Mouse (Mus musculus): ENCODE results near the gene Cfap126. TPM values are rescaled to one million over a fixed set of nuclear protein-coding genes. Genes with fewer than 3 reads are reported as not detected.

Gene Cfap126
- 1.4 and 1.5 TPM in 2 replicates for polyA plus RNA-seq (2015; fragmentation: Nextera tagmentation; extraction: Ambion mirVana)

DNA sequence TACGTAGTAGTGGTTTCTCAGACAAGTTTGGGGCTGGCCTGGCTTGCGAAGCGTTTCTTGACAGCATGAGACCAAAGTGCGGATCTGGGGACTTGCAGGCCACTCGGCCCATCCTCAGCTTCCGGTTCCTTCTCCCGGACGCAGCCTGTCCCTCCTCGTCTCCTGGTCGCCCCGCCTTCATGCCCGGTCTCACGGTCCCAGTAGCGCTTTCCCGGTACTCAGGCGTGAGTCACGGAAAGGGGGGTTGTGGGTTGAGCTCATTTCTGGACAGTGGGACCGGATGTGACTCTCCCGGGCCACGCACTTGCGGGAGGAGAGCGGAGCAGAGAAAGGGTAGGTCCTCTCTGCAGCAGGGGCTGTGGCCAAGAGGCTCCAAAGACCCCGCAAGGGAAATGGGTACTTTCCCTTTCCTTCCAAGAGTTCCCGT lies at the start of gene Cfap126:
Gene Cfap126 (plus strand): TSS at position 46 of the 427 bp plus-strand sequence.

DNA sequence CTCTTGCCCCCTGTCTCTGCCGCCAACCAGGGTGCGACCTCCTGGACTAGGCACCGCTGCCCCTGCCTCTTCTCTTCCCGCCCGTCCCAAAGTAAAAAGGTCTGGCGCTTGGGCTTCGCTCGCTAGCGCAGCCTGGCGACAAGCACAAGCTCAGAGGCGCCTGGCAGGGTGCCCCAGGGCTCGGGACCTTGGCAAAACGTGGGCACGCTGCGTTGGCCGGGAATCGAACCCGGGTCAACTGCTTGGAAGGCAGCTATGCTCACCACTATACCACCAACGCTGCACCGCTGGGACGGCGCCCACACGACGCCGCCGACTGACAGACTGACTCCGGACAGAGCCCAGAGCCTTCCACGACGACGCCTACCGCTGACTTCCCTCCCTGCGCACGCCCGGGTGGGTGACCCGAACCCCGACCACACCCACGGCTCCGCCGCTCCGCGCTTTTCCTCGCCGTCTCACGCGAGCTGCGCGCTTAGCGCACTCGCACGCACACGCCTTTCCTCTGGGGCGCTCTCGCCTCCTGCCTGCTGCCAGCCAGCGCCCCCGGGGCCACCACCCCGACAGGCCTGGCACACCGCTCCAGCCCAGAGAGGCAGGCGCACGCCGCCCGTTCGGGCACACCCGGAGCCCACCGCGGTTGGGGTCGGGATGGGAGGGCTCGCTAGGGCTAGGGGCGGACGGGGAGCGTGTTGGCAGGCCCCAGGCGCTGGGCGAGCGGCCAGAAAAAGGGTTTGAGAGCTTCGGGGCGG lies 49.1 kb upstream of the Cfap126 start, which contains the start of gene Fcgr3:
Gene Fcgr3 (minus strand): TSS at position 445 of the 752 bp plus-strand sequence.

DNA sequence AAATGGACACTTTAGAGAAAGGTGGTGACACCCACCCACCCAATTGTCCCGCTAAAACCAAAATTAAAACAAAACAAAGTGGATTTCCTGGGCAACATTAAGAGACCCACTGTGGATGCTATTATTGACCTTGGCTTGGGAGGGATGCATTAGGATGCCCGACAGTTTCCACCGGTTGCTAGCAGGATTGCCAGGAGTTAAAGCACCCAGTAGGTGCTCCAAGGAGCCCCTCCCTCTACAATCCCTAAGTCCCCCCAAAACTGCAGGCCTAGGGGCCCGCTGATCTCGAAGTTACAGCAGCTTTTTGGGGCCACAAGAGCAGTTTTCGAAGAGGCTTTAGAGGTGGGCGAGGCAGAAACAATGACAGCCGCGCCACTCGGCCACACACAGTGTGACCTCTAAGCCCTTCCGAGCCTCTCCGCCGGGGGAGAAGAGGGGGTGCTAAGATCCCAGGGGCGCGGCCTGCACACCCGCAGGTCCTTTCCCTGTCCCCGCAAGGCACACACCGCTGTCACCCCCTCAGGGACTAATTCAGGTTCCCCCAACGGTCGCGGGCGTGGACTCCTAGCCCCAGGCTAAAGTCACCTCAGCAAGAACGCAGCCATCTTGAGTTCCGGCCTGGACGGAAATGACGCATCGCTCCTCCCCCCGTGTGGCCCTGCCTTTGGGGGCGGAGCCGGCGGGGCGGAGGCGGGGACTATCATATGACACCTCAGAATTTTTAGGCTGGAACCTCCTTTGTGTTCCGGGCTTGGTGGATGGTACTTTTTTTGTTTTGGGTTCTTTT lies 36.4 kb downstream of the Cfap126 start, which contains the start of the genes Sdhc and Mpz:
Gene Sdhc (minus strand): TSS at position 630 of the 787 bp plus-strand sequence.
Gene Mpz (plus strand): TSS at position 738 of the 787 bp plus-strand sequence.

Small RNAs within 50 kb of the gene (microRNA-seq; reads per million reads assigned to microRNA genes)
- gene Gm27552 (not detected), gene Gm27844 (not detected), gene Mir6546 (1.2 reads per million)

Other genes starting within 250 kb of the Cfap126 start
- 5.2 and 5.7 TPM in 2 replicates for gene Atf6, start 246.1 kb upstream of the Cfap126 start, polyA plus RNA-seq (2015; fragmentation: Nextera tagmentation; extraction: Ambion mirVana)
- 0.81 and 1.2 TPM in 2 replicates for gene Gm26620, start 228.9 kb upstream of the Cfap126 start, polyA plus RNA-seq (2015; fragmentation: Nextera tagmentation; extraction: Ambion mirVana)
- 19.7 and 21.8 TPM in 2 replicates for gene Dusp12, start 228.4 kb upstream of the Cfap126 start, polyA plus RNA-seq (2015; fragmentation: Nextera tagmentation; extraction: Ambion mirVana)
- gene Fcrlb, start 201.0 kb upstream of the Cfap126 start, polyA plus RNA-seq (2015; fragmentation: Nextera tagmentation; extraction: Ambion mirVana) = 0.53 TPM in 1 of 2 replicates, not detected in the other
- not detected in 2 replicates for gene Fcrla, start 186.3 kb upstream of the Cfap126 start, polyA plus RNA-seq (2015; fragmentation: Nextera tagmentation; extraction: Ambion mirVana)
- gene Fcgr2b, start 137.4 kb upstream of the Cfap126 start, polyA plus RNA-seq (2015; fragmentation: Nextera tagmentation; extraction: Ambion mirVana) = 10.2 and 22.7 TPM in 2 replicates
- 3.7 and 8.1 TPM in 2 replicates for gene Fcgr4, start 95.0 kb upstream of the Cfap126 start, polyA plus RNA-seq (2015; fragmentation: Nextera tagmentation; extraction: Ambion mirVana)
- gene Fcgr3, start 49.0 kb upstream of the Cfap126 start, polyA plus RNA-seq (2015; fragmentation: Nextera tagmentation; extraction: Ambion mirVana) = 37.7 and 90.2 TPM in 2 replicates
- gene Sdhc, start 36.7 kb downstream of the Cfap126 start, polyA plus RNA-seq (2015; fragmentation: Nextera tagmentation; extraction: Ambion mirVana) = 266 and 286 TPM in 2 replicates
- gene Mpz, start 36.8 kb downstream of the Cfap126 start, polyA plus RNA-seq (2015; fragmentation: Nextera tagmentation; extraction: Ambion mirVana) = 1.6 and 1.7 TPM in 2 replicates
- 246 and 265 TPM in 2 replicates for gene Pcp4l1, start 82.3 kb downstream of the Cfap126 start, polyA plus RNA-seq (2015; fragmentation: Nextera tagmentation; extraction: Ambion mirVana)
- gene Nr1i3, start 100.1 kb downstream of the Cfap126 start, polyA plus RNA-seq (2015; fragmentation: Nextera tagmentation; extraction: Ambion mirVana) = 0.15 and 0.28 TPM in 2 replicates
- 24.1 and 24.4 TPM in 2 replicates for gene Tomm40l, start 108.6 kb downstream of the Cfap126 start, polyA plus RNA-seq (2015; fragmentation: Nextera tagmentation; extraction: Ambion mirVana)
- 4.0 and 20.3 TPM in 2 replicates for gene Apoa2, start 111.1 kb downstream of the Cfap126 start, polyA plus RNA-seq (2015; fragmentation: Nextera tagmentation; extraction: Ambion mirVana)
- gene Fcer1g, start 120.4 kb downstream of the Cfap126 start, polyA plus RNA-seq (2015; fragmentation: Nextera tagmentation; extraction: Ambion mirVana) = 66.5 and 150 TPM in 2 replicates
- gene Adamts4, start 136.5 kb downstream of the Cfap126 start, polyA plus RNA-seq (2015; fragmentation: Nextera tagmentation; extraction: Ambion mirVana) = 4.6 and 5.8 TPM in 2 replicates
- 196 and 216 TPM in 2 replicates for gene Ndufs2, start 137.5 kb downstream of the Cfap126 start, polyA plus RNA-seq (2015; fragmentation: Nextera tagmentation; extraction: Ambion mirVana)
- 41.8 and 42.3 TPM in 2 replicates for gene B4galt3, start 156.4 kb downstream of the Cfap126 start, polyA plus RNA-seq (2015; fragmentation: Nextera tagmentation; extraction: Ambion mirVana)
- gene Ppox, start 167.3 kb downstream of the Cfap126 start, polyA plus RNA-seq (2015; fragmentation: Nextera tagmentation; extraction: Ambion mirVana) = 23.1 and 24.7 TPM in 2 replicates
- gene Usp21, start 174.1 kb downstream of the Cfap126 start, polyA plus RNA-seq (2015; fragmentation: Nextera tagmentation; extraction: Ambion mirVana) = 29.3 and 30.5 TPM in 2 replicates
- 69.1 and 82.7 TPM in 2 replicates for gene Ufc1, start 181.1 kb downstream of the Cfap126 start, polyA plus RNA-seq (2015; fragmentation: Nextera tagmentation; extraction: Ambion mirVana)
- 34.0 and 36.6 TPM in 2 replicates for gene Dedd, start 215.2 kb downstream of the Cfap126 start, polyA plus RNA-seq (2015; fragmentation: Nextera tagmentation; extraction: Ambion mirVana)
- 31.4 and 33.0 TPM in 2 replicates for gene Nit1, start 231.7 kb downstream of the Cfap126 start, polyA plus RNA-seq (2015; fragmentation: Nextera tagmentation; extraction: Ambion mirVana)
- 62.2 and 64.8 TPM in 2 replicates for gene Pfdn2, start 231.8 kb downstream of the Cfap126 start, polyA plus RNA-seq (2015; fragmentation: Nextera tagmentation; extraction: Ambion mirVana)
- gene Klhdc9, start 246.9 kb downstream of the Cfap126 start, polyA plus RNA-seq (2015; fragmentation: Nextera tagmentation; extraction: Ambion mirVana) = 1.1 and 1.5 TPM in 2 replicates